Mouse (Mus musculus): ENCODE results near the gene Il17rb.

The Il17rb gene

DNA sequence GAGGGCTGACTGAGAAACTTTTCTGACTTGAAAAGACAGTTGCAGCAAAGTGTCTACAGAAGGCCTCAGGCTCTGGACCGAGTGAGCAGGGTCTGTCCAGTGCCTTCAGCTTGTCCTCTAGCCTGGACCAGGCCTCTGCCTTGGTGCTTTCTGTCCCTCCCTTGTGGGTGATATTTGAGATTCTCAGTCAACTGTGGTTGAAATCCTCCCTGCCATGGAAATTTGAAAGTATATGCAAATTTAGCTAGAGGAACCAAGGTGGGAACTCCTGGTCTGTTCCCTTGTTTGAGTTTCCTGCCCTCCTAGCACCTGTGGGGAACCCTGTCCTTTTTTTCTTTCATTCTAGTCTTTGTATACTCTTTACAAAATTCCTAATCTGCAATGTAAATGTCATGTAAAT is 6.3 kb upstream of the Il17rb start:
- no peak for DNase-seq

DNA sequence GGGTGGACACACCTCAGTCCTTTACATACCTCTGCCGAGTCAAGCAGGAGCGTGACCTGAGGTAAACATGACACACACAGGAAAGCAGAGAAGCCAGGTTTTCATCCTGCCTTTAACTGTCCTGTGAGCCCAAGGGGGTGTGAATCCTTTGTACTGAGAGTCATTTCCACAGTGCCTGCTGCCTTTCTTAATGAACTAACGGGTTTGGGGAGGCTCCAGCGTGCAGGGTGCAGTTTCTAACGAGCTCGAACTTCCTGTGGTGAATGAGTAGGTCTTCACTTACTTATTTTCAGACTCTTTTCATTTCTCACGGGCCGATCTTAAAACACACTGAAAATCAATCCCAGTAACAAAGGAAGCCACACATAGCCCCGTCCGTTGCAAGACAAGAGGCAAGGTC is 5.8 kb upstream of the Il17rb start:
- DNase-seq = no peak

DNA sequence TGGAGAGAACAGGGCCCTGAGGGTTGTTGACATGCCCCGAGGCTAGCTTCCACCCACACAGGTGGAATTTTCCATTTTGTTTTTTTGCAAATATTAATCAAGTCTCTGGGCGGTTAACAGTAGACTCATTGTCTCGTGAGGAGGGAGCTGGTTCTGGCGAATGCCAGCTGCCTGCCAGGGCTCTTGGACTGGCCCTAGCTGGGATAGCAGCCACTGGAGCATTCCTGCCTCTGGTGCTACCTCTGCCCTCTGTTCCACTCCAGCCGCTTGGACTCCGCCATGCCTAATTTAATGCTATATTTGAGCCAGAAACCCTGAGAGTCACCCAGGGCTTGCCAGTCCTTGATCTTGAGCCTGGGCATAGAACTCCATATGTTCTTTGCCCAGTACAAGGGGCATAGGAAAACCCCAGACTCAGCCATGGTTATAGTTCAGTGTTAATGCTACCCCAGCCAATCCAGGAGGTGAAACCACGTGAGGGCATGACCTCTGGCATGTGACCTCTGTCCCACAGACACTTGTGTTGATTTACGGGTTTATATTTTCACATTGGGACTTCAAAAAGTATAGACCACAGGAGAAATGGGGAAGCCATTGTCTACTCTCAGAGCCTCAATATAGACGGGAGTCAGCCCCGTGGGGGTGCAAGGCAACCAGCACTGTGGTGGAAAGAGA is 3.3 kb upstream of the Il17rb start:
- DNase-seq = no peak

DNA sequence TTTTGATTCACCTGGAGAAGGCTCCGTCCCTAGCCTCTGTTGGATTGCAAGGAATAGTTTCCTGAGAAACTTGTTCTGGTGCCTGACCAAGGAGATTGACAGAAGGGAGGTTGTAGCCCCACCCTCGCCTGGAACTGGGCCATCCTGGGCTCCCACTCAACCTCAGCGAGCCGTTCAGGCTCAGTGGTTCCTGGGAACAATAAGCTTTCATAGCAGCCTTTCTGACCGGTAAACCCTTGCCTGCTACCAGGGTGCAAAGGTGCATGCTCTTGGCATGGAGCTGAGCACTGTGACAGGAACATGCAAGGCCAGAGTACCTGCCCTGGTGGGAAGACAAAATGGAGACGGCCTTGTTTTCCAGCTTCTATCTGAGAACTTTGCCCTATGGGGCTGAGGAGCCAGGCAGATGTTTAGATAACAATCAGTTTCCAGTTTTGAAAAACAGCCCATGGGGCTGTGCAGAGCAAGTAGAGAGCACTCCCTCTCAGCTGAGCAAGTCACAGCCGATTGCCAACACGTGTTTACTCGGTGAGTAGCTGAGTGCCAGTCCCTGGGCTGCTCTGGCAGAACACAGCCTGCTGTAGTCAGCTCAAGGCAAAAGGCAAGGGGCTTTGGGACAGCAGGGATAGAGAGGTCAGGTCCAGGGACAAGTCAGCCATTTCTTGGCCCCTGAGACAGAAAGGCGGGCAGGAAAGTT is 1.3 kb upstream of the Il17rb start:
- DNase-seq = no peak

DNA sequence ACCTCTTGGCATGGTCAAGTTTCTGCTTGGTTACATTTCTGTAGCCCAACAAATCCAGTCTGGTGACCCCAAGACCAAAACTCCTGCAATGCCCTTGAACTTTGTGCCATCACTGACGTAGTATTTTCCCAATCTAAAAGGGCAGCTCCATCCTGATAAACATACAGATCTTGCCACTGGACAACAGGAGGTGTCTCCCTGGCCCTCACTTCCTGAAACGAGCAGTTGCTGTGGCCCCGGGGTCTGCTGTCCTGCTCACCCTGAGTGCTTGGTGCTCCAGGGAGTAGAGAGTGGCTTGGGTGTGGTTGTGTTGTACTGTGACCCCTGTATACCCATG is 9.3 kb downstream of the Il17rb start:
- no peak for DNase-seq

DNA sequence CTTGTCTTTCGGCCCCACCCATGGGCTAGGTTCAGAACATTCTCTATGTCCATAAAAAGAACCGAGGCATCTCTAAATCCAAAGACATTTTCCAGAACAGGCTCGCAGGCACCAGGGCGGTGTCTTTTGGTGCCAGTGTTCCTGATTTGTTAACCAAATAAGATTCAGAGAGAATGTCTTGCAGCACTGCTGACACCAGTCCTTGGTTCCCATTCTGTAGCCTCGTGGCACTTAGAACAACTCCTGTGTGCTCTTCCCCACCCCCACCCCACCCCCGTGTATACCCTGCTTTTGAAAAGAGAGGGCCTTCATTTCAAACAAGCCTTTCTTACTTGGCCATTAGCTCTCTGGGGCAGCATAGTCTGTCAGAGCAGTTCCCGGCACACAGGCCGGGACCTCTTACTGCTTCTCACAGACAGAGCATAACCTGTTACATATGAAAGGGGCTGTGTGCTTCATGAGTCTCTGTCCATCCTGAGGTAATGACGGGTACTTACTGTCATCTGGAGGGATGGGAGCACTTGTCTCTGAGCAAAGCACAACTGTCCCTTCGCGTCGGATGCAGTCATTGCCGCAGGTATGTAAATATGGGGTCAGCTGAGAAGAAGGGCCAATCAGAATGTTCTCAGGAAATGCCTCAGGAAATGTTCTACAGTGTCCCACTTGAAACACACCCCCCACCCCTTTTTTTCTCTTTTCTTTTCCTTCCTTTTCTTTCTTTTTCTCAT is 9.8 kb downstream of the Il17rb start:
- DNase-seq = no peak

DNA sequence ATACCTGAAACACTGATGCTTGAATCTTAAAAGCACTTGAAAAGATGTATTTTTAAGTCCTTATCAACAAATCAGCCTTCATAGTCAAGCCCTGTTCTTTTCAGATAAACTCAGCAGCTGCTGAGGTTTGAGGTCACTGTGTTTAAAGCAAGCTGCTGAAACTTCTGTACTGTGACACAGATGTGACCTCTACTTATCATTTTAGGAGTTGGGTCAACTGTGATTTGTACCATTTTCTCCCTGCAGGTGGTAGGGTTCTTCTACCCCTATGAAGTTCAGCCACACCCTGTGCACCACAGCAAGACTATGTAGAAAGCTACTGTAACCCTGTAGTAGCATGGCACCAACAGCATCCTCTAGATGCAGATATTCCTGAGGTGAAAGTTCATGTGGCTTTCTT is 11.4 kb downstream of the Il17rb start:
- DNase-seq = no peak

DNA sequence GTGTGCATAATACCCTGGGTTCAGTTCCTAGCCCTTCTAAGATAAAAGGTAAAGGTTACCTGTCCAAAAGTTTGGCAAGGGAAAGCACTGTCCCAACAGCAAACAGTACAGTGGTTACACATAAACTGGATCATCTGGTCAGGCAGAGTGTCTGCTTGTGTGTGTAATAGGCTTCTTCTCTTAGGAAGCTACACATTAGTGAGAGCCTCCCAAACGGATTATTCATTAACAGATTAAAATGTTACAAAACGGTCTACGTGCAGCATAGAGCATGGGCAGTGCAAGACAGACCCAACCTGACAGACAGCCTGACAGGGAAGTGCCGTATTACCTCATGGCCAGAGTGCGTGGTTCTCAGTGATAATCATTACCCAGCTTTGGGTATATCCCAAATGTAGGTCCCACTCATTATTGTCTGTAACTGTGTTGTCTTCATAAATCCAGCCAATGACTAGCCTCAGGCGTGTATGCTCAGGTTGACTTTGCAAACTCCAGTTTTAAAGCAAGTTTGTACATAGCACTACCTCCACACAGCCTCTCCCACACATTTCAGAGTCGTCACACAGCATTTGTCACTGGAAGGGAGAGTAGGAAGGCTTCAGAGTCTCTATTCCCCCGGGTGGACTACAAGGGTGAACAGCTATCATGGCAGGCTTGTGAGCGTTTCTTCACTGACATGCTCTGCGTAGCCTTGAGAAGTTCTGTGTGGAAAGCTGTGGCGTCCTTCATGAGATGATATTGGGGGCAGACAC is 12.5 kb downstream of the Il17rb start:
- no peak for DNase-seq

DNA sequence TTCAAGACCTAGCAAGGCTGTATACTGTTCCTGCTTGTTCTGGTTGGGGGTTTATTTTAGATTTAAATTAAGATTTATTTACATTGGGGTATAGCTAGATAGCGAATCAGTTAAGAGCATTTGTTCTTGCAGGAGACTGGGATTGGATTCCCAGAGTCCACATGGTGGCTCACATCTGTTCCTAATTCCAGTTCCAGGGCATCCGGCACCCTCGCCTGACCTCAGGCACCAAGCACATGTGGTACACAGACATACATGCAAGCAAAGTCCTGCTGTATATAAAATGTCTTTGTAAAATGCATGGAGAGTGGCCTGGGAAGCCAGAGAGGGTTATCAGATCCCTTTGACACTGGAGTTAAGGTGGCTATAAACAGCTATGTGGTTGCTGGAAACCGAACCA is 13.7 kb downstream of the Il17rb start:
- DNase-seq = no peak

DNA sequence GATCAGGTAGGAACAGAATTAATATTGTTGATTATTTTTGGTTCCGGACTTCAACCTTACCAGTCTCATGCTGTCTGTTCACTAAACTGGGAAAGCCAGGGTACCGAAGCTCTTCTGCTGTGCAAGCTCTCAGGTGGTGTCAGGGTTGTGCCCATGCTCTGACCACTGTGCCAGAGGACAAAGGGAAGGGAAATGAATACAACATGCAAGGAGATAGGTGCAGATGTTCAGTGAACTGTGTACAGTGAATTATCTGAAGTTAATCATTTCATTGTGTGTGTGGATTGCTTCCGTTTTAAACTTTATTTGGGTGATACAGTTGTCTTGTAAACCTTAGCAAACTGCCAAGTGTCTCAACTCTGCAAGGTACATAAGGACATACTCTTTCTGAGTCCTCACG is 20.4 kb downstream of the Il17rb start:
- no peak for DNase-seq

DNA sequence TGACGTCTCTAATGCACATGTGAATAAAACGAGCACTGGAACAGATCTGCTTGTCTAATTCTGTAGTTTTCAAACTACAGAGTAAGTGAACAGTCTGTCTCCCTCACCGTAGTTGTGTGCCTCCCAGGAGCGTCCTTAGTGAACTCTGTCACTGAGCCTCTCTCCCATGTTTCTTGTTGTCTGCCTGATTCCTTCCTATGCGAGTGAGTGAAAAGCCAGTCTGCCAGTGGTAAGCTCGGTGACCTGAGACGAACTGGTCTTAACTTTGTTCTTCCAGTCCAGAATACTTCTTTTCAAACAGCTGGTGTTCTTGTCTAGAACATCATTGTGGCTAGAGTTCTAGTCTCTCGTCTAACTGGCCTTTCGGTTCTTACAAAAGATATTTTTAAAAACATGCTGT is 21.0 kb downstream of the Il17rb start:
- DNase-seq = no peak

DNA sequence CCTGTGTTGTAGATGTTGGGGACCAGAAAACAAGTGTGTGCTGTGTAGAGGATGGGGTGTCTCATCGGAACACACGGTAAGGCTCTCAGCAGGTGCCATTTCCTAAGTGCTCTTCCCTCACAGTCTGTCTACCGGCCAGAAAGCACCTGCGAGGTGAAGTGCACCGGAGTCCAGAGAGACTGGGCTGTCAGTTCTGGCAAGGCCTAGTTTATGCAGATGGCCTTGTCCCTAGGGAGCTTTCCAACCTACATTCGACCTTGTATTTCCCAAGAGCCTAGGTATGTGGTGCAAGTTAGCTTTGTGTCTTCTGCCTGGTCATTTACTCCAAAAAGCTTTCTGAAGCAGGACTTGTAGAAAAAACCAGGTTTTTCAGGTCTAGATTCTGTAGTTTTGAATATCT is 21.4 kb downstream of the Il17rb start:
- no peak for DNase-seq

DNA sequence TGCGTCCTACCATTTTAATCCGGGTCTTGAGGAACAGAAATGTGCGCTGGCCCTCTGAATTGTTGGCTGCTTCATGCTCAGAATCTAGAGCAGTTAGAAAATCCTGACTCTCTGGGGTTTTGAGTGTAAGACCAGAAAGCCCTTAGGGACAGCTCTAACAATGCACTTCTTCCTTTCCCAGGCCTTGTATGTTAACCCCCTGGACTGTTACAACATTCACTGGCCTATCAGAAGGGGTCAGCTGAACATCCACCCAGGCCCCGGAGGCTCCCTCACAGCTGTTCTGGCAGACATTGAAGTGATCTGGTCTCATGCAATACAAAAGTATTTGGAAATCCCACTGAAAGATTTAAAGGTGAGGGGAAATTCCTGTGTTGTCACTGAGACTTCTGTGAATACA is 22.6 kb downstream of the Il17rb start:
- DNase-seq = no peak

DNA sequence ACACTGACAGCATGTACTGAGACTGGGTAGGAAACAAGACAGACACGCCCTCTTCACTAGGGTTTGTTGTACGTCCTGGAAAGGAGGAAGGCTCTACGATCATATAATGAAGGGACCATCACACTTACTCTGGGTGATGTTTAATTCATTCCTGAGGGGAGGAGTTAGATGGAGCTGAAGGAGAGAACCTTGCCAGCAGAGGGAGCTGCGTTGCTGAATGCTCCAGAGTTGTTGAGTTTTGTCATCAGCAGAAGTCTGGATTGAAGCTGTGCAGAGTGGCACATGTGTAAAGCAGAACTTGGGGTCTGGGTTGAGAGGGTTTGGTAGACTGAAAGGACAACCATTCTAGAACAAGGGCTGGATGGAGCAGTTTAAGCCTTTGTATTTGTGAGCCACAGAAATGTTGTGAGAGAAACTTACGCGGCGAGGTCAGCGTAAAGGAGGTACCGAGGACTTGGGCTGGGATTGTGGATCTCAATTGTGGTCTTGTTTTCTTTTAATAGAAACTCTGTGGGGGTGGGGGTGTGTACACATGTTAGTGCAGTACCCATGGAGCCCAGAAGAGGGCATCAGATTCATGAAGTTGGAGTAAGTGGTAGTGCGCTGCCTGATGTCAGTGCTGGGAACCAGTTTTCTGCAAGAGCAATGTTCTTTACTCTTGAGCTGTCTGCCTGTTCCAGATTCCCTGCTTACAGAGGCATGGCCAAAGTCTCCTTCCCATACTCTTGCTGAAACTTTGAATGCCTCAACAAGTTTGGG is 28.1 kb downstream of the Il17rb start:
- peak in 1 of 2 experiments; percentile 16 for DNase-seq

DNA sequence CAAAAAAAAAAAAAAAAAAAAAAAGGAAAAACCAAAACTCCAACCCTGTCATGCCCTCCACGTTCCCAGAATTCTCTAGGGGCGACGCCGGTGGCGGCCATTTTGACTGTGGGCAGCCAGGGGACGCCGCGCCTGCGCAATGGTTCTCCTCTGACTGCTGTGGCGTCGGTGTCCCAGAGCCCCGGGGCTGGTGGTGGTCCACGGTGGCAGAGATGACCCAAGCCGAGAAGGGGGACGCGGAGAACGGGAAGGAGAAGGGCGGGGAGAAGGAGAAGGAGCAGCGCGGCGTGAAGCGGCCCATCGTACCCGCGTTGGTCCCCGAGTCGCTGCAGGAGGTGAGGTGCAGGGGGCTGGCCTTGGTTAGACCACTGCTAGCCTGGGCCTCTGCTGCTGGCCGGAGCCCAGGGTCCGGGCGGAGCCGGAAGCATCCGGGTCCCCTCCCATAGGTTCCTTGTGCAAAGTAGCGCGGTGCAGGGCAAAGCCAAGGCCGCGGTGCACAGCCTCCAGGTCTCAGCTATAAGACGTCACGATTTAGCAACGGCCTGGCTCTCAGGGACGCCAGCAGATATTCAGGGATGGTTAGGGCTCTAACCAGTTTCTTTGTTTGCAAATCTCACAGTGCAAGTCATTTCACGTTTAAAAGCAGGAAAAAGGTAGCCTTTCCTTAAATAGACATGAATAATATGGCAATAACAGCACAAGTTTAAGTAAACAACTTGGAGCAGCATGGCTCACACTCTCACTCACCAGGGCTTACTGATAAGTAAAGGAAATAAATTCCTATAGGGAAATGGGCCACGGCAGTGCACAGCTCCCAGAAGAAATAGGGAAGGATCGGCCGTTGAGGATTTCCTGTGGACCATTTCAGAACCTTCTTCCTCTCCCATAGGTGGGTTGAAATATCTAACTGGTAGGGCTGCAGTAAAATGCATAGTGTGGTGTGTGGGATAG is 30.2 kb downstream of the Il17rb start, which contains the start of gene Actr8:
Actr8 (plus strand) TSS at position 84 of the 951 bp plus-strand sequence.
- DNase-seq = peak; percentile 86 to 93

DNA sequence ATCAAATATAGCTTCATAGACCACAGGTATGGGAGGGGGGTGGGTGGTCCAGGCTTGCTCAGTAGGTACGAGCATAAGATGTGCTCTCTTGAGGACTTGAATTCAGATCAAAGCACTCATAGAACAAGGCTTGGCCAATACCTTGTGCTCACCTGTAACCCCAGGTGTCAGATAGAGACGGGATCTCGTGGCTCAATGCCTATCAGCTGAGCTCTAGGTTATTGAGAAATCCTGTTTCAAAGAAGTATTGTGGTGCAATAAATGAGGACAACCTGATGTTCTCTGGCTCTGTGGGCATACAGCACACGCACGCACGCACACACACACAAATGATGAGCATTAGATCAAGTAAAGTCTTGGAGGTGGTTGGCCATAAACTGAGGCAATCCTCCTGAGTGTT is 31.8 kb downstream of the Il17rb start:
- no peak for DNase-seq

DNA sequence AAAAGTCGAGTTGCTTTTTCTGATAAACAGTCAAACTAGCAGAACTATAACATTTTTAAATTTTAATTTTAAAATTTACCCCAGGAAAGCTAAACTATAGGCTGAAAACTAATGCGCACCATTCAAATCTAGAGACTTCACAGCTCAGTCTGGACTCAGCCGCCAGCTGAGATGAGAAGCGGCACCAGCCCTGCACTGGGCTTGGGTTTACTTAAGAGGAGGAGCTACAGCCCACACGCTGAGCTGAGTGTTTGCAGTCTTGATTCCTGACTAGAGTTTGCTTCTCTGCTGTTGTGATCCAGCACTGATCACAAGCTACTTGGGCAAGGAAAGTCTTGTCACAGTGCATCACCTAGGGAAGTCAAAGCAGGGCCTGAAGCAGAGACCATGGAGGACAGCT is 36.7 kb downstream of the Il17rb start:
- DNase-seq = no peak

DNA sequence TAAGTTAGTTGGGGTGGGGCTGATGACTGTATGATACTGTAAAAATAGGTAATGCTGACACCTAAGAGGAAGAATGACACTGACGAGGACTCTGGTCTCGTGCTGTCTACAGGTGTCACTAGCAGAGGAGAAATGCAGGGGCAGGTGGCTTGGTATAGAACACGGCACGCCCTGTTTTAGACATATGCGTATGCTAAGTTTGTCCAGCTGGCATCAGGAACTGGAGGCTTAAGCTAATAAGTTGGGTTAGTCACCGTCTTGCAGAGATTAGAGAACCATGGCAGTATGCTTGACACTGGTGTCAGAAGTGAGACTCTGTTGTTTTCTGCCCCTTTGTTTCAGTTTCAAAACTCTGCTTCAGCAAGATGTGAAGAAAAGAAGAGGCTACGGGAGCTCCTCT is 37.2 kb downstream of the Il17rb start:
- no peak for DNase-seq

DNA sequence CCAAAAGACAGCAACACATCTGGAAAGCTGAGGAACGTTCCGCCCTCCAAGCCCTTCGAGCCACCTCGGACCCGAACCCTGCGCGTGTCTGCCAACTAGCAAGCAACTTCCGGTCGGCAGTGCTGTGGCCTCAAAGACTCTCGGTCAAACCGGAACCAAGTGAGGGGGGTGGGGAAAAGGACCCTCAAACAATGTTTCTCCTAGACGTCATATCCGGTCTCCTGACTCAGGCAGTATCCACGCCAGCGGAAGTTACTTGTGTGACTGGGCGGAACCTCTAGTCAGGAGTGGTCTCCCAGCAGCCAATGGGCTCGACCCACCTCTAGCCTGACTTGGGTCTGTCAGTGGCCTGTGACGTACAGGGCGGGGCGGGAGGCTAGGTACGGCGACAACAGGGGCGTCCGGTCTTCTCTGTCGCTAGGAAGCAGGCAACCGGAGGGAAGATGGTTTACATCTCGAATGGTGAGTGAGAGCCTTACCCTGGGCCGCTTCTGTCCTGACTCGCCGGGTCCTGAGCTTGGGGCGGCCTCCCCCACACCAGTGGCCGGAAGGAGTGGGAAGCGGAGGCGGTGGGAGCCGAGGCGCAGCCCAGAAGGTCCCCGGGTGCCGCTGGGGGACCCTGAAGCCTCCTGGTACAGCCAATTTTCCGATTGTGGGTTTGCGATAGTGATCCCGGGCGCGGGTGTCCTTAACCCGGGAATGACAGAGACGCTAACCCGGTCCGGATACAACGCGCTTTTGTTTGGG is 40.4 kb downstream of the Il17rb start, which contains the start of gene Selenok:
Selenok (plus strand) TSS at position 234 of the 747 bp plus-strand sequence.
- peak; percentile 85 to 87 for DNase-seq

DNA sequence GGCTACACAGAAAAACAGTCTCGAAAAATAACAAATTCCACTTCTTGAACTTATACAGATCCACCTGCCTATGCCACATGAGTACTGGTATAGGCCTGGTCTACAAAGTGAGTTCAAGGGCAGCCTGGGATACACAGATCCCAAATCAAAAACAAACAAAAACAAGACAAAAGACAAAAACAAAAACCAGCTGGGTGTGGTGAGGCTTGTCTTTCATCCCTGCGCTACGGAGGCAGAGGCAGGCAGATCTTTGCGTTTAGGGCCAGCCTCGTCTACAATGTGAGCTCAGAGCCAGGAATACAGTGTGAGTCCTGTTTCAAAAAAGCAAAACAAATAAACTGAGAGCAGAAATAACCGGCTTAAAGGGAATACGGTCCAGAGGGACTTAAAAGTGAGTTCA is 41.1 kb downstream of the Il17rb start:
- DNase-seq = no peak

DNA sequence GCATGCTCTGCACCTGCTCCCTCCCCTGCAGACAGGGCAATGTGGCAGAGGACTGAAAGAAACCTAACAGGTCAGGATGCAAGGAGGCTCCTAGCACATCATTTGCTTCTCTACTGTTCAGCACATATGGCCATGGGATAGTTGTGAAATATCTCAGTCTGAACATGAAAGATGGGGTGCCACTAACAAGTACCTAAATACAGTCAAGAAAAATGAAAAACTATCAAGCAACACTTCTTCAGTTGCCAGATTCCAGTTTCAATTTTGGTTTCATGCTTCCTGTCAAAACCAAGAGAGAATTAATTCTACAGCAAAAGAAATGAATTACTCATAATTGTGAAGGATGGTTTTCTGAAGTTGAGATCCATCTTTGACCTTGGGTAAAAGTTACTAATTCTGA is 51.3 kb downstream of the Il17rb start:
- no peak for DNase-seq
